Mouse (Mus musculus) bone marrow macrophage, adult 2 months (primary cell): ENCODE measurements at regions not wholly inside any gene's neighbourhood (a gene's known extent, or its start where the extent isn't known, plus 50 kb on each side); places are given as distances from the start of the nearest gene placed in this dataset.

ENCODE experiments used
- CTCF ChIP-seq: IDR thresholded peaks from 2 replicates; pipeline ENCODE4 v1.5.1; 2012; ENCODE audit warnings: low read depth, mild to moderate bottlenecking, low read length, moderate library complexity
- POLR2A ChIP-seq: IDR thresholded peaks from 2 replicates; pipeline ENCODE4 v1.6.1; 2012; ENCODE audit warnings: mild to moderate bottlenecking, low read depth, low read length, borderline replicate concordance

DNA sequence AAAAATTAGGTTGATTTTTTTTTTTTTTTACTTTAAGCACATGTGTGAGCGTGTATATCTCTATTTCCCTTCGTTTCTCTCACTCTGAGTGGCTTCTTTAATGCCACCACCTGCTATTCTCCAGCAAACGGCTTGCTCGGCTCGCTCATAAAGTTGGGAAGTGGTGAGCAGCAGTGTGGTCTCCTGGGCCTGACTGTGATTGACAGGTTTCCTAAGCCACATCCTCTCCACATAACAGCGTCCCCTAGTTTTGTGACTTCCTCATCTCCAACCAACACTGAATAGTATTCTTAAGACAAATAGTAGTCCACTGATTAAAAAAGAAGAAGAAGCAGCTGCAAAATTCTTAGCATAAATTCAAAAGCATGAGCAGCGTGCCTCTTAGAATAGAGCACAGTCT lies 145.7 kb upstream of the Gpc5 start:
- TF ChIP-seq POLR2A, result no peak
- TF ChIP-seq CTCF, result no peak
